Mouse (Mus musculus) stomach, postnatal 0 days (tissue): ENCODE data around the gene E130308A19Rik. TPM values are rescaled to one million over a fixed set of nuclear protein-coding genes. Genes with fewer than 3 reads are reported as not detected.

ENCODE experiments used
- ATAC-seq: fragments of 200-750 bp; cut with Nextera tagmentation; 2 replicates; pipeline ENCODE4 v1.8.0; 2017; ENCODE audit not compliant: low FRiP score, low TSS enrichment
- DNase-seq: peaks from one replicate; pipeline ENCODE4 v3.0.0-alpha.2; 2016; ENCODE audit warnings: low spot score
- H3K27ac ChIP-seq: fragments of 300-500 bp; sonication (generic); replicated peaks from 2 replicates; pipeline ENCODE4 v1.5.1; 2014; ENCODE audit warnings: mild to moderate bottlenecking, control low read depth
- H3K27me3 ChIP-seq: fragments of 300-500 bp; sonication (generic); 2 replicates; pipeline ENCODE4 v1.6.1; 2014; ENCODE audit warnings: low read length; ENCODE audit not compliant: control insufficient read depth, insufficient read depth
- H3K36me3 ChIP-seq: fragments of 300-500 bp; sonication (generic); 2 replicates; pipeline ENCODE4 v1.6.1; 2014; ENCODE audit warnings: low read length, mixed read lengths; ENCODE audit not compliant: control insufficient read depth, insufficient read depth
- H3K4me1 ChIP-seq: fragments of 300-500 bp; sonication (generic); replicated peaks from 2 replicates; pipeline ENCODE4 v1.6.1; 2014; ENCODE audit warnings: antibody characterized with exemption; ENCODE audit not compliant: control insufficient read depth, insufficient read depth
- H3K4me2 ChIP-seq: fragments of 300-500 bp; sonication (generic); replicated peaks from 2 replicates; pipeline ENCODE4 v1.6.1; 2014; ENCODE audit warnings: low read depth, mild to moderate bottlenecking, control low read depth, moderate library complexity
- H3K4me3 ChIP-seq: fragments of 300-500 bp; sonication (generic); 2 replicates; pipeline ENCODE4 v1.5.1; 2014; ENCODE audit warnings: low read depth, low read length, control low read depth
- H3K9ac ChIP-seq: fragments of 300-500 bp; sonication (generic); 2 replicates; pipeline ENCODE4 v1.6.1; 2014; ENCODE audit warnings: mild to moderate bottlenecking, low read length, control low read depth, mixed read lengths
- H3K9me3 ChIP-seq: fragments of 300-500 bp; sonication (generic); 2 replicates; pipeline ENCODE4 v1.6.1; 2016; ENCODE audit warnings: low read length; ENCODE audit not compliant: control insufficient read depth
- CTCF ChIP-seq: IDR thresholded peaks from 2 replicates; pipeline ENCODE4 v1.5.1; 2016; ENCODE audit warnings: antibody characterized with exemption, low read depth, mild to moderate bottlenecking, moderate library complexity
- EP300 ChIP-seq: optimal IDR thresholded peaks from 2 replicates; pipeline ENCODE3; 2016; ENCODE audit warnings: antibody characterized with exemption
- WGBS: fragments of 180-500 bp; shearing (Covaris S2); extraction: QIAGEN DNeasy Blood & Tissue Kit; methylation state at CpG from one replicate; pipeline ENCODE4 v1.1.7; 2014; 5-methylcytosine and 5-hydroxymethylcytosine counted together
- polyA plus RNA-seq: library from polyadenylated mRNA; unstranded; fragments of >200 nt; fragmentation: Nextera tagmentation; extraction: Ambion mirVana; gene quantifications from 2 replicates; pipeline ENCODE4 v1.2.1, GENCODE M21; 2015

Gene E130308A19Rik
- polyA plus RNA-seq, 1 experiment from 2014 or later = 8.3 TPM

DNA sequence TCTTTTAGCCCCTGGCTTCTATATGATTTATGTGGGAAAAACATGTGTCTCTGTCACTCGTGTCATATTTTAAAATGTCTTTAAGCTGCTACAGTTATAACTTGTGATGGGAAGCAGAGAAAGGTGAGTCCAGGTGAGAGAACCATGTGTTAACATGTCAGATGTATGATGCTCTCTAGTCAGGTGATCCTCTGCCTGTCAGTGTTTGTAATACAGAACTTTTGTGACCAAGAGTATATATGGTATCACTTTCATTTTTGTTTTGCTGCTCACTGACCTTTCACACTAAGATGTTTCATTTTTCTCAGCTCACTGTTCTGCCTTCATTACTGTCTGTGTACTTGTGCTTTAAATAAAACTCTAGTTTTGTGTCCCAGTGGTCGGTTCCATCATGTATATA lies 102.8 kb downstream of the E130308A19Rik start:
- 76% methylated on average over 2 of the region's 2 CpGs for whole genome bisulfite sequencing
- Histone ChIP-seq H3K27me3 (no peaks in the 10 kb centered on the region), H3K9ac (no peak overlapping the region), H3K4me3 (no peak overlapping the region), H3K4me2 (no peak overlapping the region), H3K27ac (no peak overlapping the region), H3K9me3 (no peaks in the 10 kb centered on the region), H3K36me3 (no peaks in the 10 kb centered on the region), H3K4me1 (no peaks in the 10 kb centered on the region)
- no peak for DNase-seq
- no peak for TF ChIP-seq EP300
- no peak for TF ChIP-seq CTCF
- no peak for ATAC-seq

GRCm38 (mm10) chr4:59731544-59731943 lies 105.5 kb downstream of the E130308A19Rik start:
- no peak overlapping the region for H3K9ac ChIP-seq
- no peak for TF ChIP-seq EP300
- no peak for TF ChIP-seq CTCF
- H3K27me3 ChIP-seq = no peaks in the 10 kb centered on the region
- no peak overlapping the region for H3K4me3 ChIP-seq
- ATAC-seq = no peak
- H3K9me3 ChIP-seq = no peaks in the 10 kb centered on the region
- H3K27ac ChIP-seq = no peak overlapping the region
- H3K4me1 ChIP-seq = no peaks in the 10 kb centered on the region
- no peak overlapping the region for H3K4me2 ChIP-seq
- DNase-seq = no peak
- 86% methylated on average over 7 of the region's 7 CpGs for WGBS
- H3K36me3 ChIP-seq = no peaks in the 10 kb centered on the region

GRCm38 (mm10) chr4:59739321-59739720 lies 113.3 kb downstream of the E130308A19Rik start:
- H3K4me2 ChIP-seq = no peak overlapping the region
- H3K9me3 ChIP-seq = no peaks in the 10 kb centered on the region
- no peak for ATAC-seq
- H3K9ac ChIP-seq = no peak overlapping the region
- DNase-seq = no peak
- H3K36me3 ChIP-seq = no peaks in the 10 kb centered on the region
- H3K4me1 ChIP-seq = no peaks in the 10 kb centered on the region
- no peak for TF ChIP-seq EP300
- peak; percentile 52 for TF ChIP-seq CTCF
- no peaks in the 10 kb centered on the region for H3K27me3 ChIP-seq
- H3K27ac ChIP-seq = no peak overlapping the region
- H3K4me3 ChIP-seq = no peak overlapping the region
- WGBS = 95% methylated on average over 4 of the region's 4 CpGs

DNA sequence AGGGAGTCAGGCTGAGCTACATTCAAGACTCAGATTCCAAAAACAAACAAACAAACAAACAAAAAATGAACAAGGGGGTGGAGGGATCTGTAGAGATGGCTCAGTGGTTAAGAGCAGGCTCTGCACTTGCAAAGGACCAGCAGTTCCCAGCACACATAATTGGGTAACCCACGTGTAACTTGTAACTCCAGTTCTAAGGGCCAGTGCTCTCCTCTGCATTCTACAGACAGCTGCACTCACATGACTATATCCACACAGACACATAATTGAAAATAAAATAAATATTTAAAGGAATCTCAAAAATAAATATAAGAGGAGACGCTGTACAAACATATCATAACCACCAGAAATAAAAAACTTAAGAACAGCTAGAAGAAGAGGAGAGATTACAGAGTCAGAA lies 113.9 kb downstream of the E130308A19Rik start:
- DNase-seq (no peak), ATAC-seq (no peak)
- H3K27ac ChIP-seq = no peak overlapping the region
- H3K36me3 ChIP-seq = no peaks in the 10 kb centered on the region
- H3K9me3 ChIP-seq = no peaks in the 10 kb centered on the region
- 37% methylated on average over 2 of the region's 2 CpGs for WGBS
- no peak overlapping the region for H3K9ac ChIP-seq
- no peak overlapping the region for H3K4me2 ChIP-seq
- no peak overlapping the region for H3K4me3 ChIP-seq
- no peaks in the 10 kb centered on the region for H3K4me1 ChIP-seq
- no peaks in the 10 kb centered on the region for H3K27me3 ChIP-seq
- no peak for TF ChIP-seq CTCF
- TF ChIP-seq EP300 = no peak

DNA sequence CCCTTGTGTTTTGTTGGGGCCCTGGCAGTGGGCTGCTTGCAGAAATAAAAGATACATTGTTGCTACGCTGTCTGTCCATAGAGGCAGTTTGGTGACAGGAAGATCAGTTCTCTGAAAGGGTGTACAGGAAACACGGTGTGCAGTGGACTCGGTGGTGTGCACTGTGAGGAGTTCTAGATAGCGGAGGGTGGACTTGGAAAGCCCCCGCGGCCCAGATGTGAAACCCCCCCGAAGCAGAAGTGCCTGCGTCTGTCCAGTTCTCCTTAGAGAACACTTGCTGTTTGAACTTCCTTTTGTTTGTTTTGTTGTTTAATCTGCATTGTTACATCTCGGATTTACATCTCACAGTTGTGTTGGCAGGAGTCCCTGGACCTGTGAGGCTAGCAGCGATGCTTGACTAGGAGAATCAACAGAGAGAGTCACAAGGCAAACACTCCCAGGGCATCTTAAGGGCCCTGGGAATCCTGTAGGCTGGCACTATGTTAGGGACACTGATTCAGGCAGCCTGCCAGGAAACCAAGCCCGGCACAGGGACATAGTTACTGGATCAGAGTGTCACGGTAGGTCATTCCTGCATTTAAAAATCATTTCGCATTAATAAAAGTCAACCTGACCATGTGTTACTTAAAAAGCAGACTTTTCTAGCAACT lies 127.6 kb downstream of the E130308A19Rik start:
- ATAC-seq (no peak), DNase-seq (peak; percentile 34)
- H3K27ac ChIP-seq = no peak overlapping the region
- H3K27me3 ChIP-seq = no peaks in the 10 kb centered on the region
- H3K4me2 ChIP-seq = no peak overlapping the region
- no peak overlapping the region for H3K9ac ChIP-seq
- 0 out of 2 replicates have a peak, but pooled peaks cover 2% of the 10 kb centered on the region for H3K36me3 ChIP-seq
- H3K9me3 ChIP-seq = no peaks in the 10 kb centered on the region
- H3K4me3 ChIP-seq = no peak overlapping the region
- H3K4me1 ChIP-seq = no peaks in the 10 kb centered on the region
- TF ChIP-seq CTCF = no peak
- TF ChIP-seq EP300 = no peak
- 60% methylated on average over 13 of the region's 13 CpGs for WGBS

- no peak for ATAC-seq
- no peaks in the 10 kb centered on the region for H3K27me3 ChIP-seq
- 56% methylated on average over 9 of the region's 9 CpGs for WGBS
- no peak overlapping the region for H3K4me2 ChIP-seq
- H3K4me1 ChIP-seq = no peaks in the 10 kb centered on the region
- DNase-seq = peak; percentile 38
- H3K4me3 ChIP-seq = no peak overlapping the region
- no peaks in the 10 kb centered on the region for H3K9me3 ChIP-seq
- H3K9ac ChIP-seq = no peak overlapping the region
- H3K36me3 ChIP-seq = 0 out of 2 replicates have a peak, but pooled peaks cover 2% of the 10 kb centered on the region
- TF ChIP-seq CTCF (no peak), EP300 (no peak)
- H3K27ac ChIP-seq = no peak overlapping the region
Observed at GRCm38 (mm10) chr4:59756332-59757082, 130.5 kb downstream of the E130308A19Rik start.
